ENCODE assay signal across 23 mouse cellular contexts in genomic region chr6:31362617-31363016, GRCm38 (mm10). TPM values are rescaled to one million over a fixed set of nuclear protein-coding genes. Genes with fewer than 3 reads are reported as not detected.
DNase-seq lines count a peak whose midpoint lies in the region; ATAC-seq and TF ChIP-seq lines count a peak whose summit lies in the region.
"Had no signal": no experiment of that assay in that cellular context is flagged by ENCODE, and none has a peak within 500 bp of the region (broad histone marks: within the 10 kb centered on the region; RNA-seq: fewer than 3 reads in every experiment).

No protein-coding gene starts in this region.

- H3K27ac ChIP-seq in midbrain, postnatal 0 days (ENCODE audit: low read depth, low read length) = no peak overlapping the region
- H3K27ac ChIP-seq in midbrain, embryonic 13.5 days = no peak overlapping the region
- H3K27ac ChIP-seq in hindbrain, postnatal 0 days = no peak overlapping the region
- no peak overlapping the region for H3K27ac ChIP-seq in intestine, embryonic 16.5 days (ENCODE audit: low read length)
- H3K27ac ChIP-seq: heart, embryonic 15.5 days; intestine, embryonic 15.5 days; liver, embryonic 13.5 days; neural tube, embryonic 12.5 days had no signal

- no peak overlapping the region for H3K4me3 ChIP-seq in midbrain, postnatal 0 days (ENCODE audit: low read depth, low read length)
- no peak overlapping the region for H3K4me3 ChIP-seq in midbrain, embryonic 13.5 days (replicated peaks)
- H3K4me3 ChIP-seq in hindbrain, postnatal 0 days (ENCODE audit: low read length) = no peak overlapping the region
- no peak overlapping the region for H3K4me3 ChIP-seq in intestine, embryonic 16.5 days (ENCODE audit: low read length)
- H3K4me3 ChIP-seq: heart, embryonic 15.5 days; intestine, embryonic 15.5 days; liver, embryonic 13.5 days; neural tube, embryonic 12.5 days had no signal

- H3K9ac ChIP-seq in midbrain, postnatal 0 days (replicated peaks; ENCODE audit: low read length, poor library complexity, severe bottlenecking) = no peak overlapping the region
- no peak overlapping the region for H3K9ac ChIP-seq in midbrain, embryonic 13.5 days (replicated peaks)
- no peak overlapping the region for H3K9ac ChIP-seq in hindbrain, postnatal 0 days (replicated peaks; ENCODE audit: low read length)
- no peak overlapping the region for H3K9ac ChIP-seq in intestine, embryonic 16.5 days (ENCODE audit: low read depth, low read length)
- H3K9ac ChIP-seq: heart, embryonic 15.5 days; intestine, embryonic 15.5 days; liver, embryonic 13.5 days; neural tube, embryonic 12.5 days had no signal

- no peaks in the 10 kb centered on the region for H3K27me3 ChIP-seq in midbrain, postnatal 0 days (ENCODE audit: insufficient read depth, low read length)
- H3K27me3 ChIP-seq in midbrain, embryonic 13.5 days = no peaks in the 10 kb centered on the region
- H3K27me3 ChIP-seq in hindbrain, postnatal 0 days (ENCODE audit: insufficient read depth, low read length) = no peaks in the 10 kb centered on the region
- H3K27me3 ChIP-seq in intestine, embryonic 16.5 days (replicated peaks; ENCODE audit: control insufficient read depth, insufficient read depth, low read length) = no peaks in the 10 kb centered on the region
- H3K27me3 ChIP-seq: heart, embryonic 15.5 days; intestine, embryonic 15.5 days; liver, embryonic 13.5 days; neural tube, embryonic 12.5 days had no signal

- no peak for ATAC-seq in midbrain, postnatal 0 days (ENCODE audit: low FRiP score)
- no peak for ATAC-seq in midbrain, embryonic 13.5 days
- ATAC-seq in hindbrain, postnatal 0 days = no peak
- ATAC-seq in intestine, embryonic 16.5 days = no peak
- ATAC-seq: CD4-positive, CD25-positive, alpha-beta regulatory T cell, adult 4 months; intestine, embryonic 15.5 days had no signal

- peak; percentile 12 to 19 for DNase-seq in cerebellum, postnatal 10 days
- no peak for DNase-seq in cerebellum, postnatal 4 days (ENCODE audit: low spot score in 2 of 2)
- DNase-seq in midbrain, postnatal 0 days (ENCODE audit: low spot score) = peak; percentile 10
- DNase-seq in hindbrain, postnatal 0 days (ENCODE audit: low spot score) = peak; percentile 12
- no peak for DNase-seq in kidney, adult 8-10 months
- DNase-seq: cerebellum, adult 11-12 months; cerebellum, postnatal 14 days; gastrocnemius, postnatal 36 days; kidney, postnatal 36 days; layer of hippocampus, postnatal 36 days; liver, embryonic 13.5 days; lung, adult 2 months; lung, postnatal 14 days; right cerebral cortex, adult 18-20 months; right cerebral cortex, postnatal 4 days; thymus, postnatal 14 days had no signal

- H3K4me1 ChIP-seq in midbrain, postnatal 0 days (ENCODE audit: insufficient read depth, low read length) = no peaks in the 10 kb centered on the region
- H3K4me1 ChIP-seq in midbrain, embryonic 13.5 days (replicated peaks) = peaks cover 11% of the 10 kb centered on the region
- peaks cover 2% of the 10 kb centered on the region; the same call in 1 of the 2 replicates for H3K4me1 ChIP-seq in hindbrain, postnatal 0 days (ENCODE audit: insufficient read depth, low read length)
- no peaks in the 10 kb centered on the region for H3K4me1 ChIP-seq in intestine, embryonic 16.5 days (ENCODE audit: control insufficient read depth, insufficient read depth, low read length)
- H3K4me1 ChIP-seq: intestine, embryonic 15.5 days; liver, embryonic 13.5 days; neural tube, embryonic 12.5 days had no signal

- H3K4me2 ChIP-seq in midbrain, postnatal 0 days (ENCODE audit: low read depth, low read length, poor library complexity, severe bottlenecking) = no peak overlapping the region
- H3K4me2 ChIP-seq in midbrain, embryonic 13.5 days (replicated peaks) = no peak overlapping the region
- H3K4me2 ChIP-seq in hindbrain, postnatal 0 days (ENCODE audit: low read depth, low read length) = no peak overlapping the region
- no peak overlapping the region for H3K4me2 ChIP-seq in intestine, embryonic 16.5 days (ENCODE audit: low read depth, low read length)
- H3K4me2 ChIP-seq: heart, embryonic 15.5 days; intestine, embryonic 15.5 days; liver, embryonic 13.5 days; midbrain, embryonic 11.5 days; neural tube, embryonic 12.5 days had no signal

- no peaks in the 10 kb centered on the region for H3K36me3 ChIP-seq in midbrain, postnatal 0 days (ENCODE audit: insufficient read depth, low read length)
- no peaks in the 10 kb centered on the region for H3K36me3 ChIP-seq in midbrain, embryonic 13.5 days
- no peaks in the 10 kb centered on the region for H3K36me3 ChIP-seq in hindbrain, postnatal 0 days (ENCODE audit: insufficient read depth, low read length)
- H3K36me3 ChIP-seq in intestine, embryonic 16.5 days (ENCODE audit: control insufficient read depth, insufficient read depth, low read length) = no peaks in the 10 kb centered on the region
- H3K36me3 ChIP-seq: heart, embryonic 15.5 days; intestine, embryonic 15.5 days; liver, embryonic 13.5 days; neural tube, embryonic 12.5 days had no signal

- H3K9me3 ChIP-seq in midbrain, postnatal 0 days (ENCODE audit: low read length) = no peaks in the 10 kb centered on the region
- H3K9me3 ChIP-seq in midbrain, embryonic 13.5 days = no peaks in the 10 kb centered on the region
- no peaks in the 10 kb centered on the region for H3K9me3 ChIP-seq in hindbrain, postnatal 0 days (ENCODE audit: low read length)
- H3K9me3 ChIP-seq in intestine, embryonic 16.5 days (ENCODE audit: control insufficient read depth, low read length) = no peaks in the 10 kb centered on the region
- H3K9me3 ChIP-seq: heart, embryonic 15.5 days; intestine, embryonic 15.5 days; liver, embryonic 13.5 days; neural tube, embryonic 12.5 days had no signal

- TF ChIP-seq CTCF in midbrain, postnatal 0 days (IDR thresholded peaks at IDR 0.05) = no peak
- no peak for TF ChIP-seq CTCF in hindbrain, postnatal 0 days (IDR thresholded peaks at IDR 0.05; ENCODE audit: low read depth)

- WGBS in midbrain, postnatal 0 days = 51% methylated on average over 11 of the region's 11 CpGs
- 48% methylated on average over 11 of the region's 11 CpGs for WGBS in midbrain, embryonic 13.5 days
- 36% methylated on average over 11 of the region's 11 CpGs for WGBS in hindbrain, postnatal 0 days
- 66% methylated on average over 11 of the region's 11 CpGs for WGBS in intestine, embryonic 16.5 days

RNA-seq across cellular contexts. Expression of gene Mkln1, which starts 35.9 kb away (rescaled TPM):
- total RNA-seq in midbrain, postnatal 0 days (2014; rRNA removed) = 44.4 and 52.0 TPM in 2 replicates
- 72.7 and 84.0 TPM in 2 replicates for polyA plus RNA-seq in midbrain, postnatal 0 days (2015; fragmentation: Nextera tagmentation; extraction: Ambion mirVana)
- polyA plus RNA-seq in midbrain, embryonic 13.5 days (2015; fragmentation: Nextera tagmentation; extraction: Ambion mirVana) = 155 and 167 TPM in 2 replicates
- 48.7 and 53.4 TPM in 2 replicates for total RNA-seq in hindbrain, postnatal 0 days (2014; rRNA removed)
- polyA plus RNA-seq in hindbrain, postnatal 0 days (2015; fragmentation: Nextera tagmentation; extraction: Ambion mirVana) = 88.3 and 89.6 TPM in 2 replicates
- polyA plus RNA-seq in intestine, embryonic 16.5 days (2015; fragmentation: Nextera tagmentation; extraction: Ambion mirVana) = 168 and 174 TPM in 2 replicates

Comparison
In these comparisons a context has a peak if more than half of its experiments do, and no peak if none do; other contexts are left out.
1. DNase-seq: peak in cerebellum, postnatal 10 days (2 of 2), midbrain, postnatal 0 days (single experiment) and hindbrain, postnatal 0 days (single experiment); none in cerebellum, postnatal 4 days (0 of 2) and kidney, adult 8-10 months (0 of 2).